Mouse (Mus musculus) embryonic facial prominence, embryonic 13.5 days (tissue): ENCODE results near the gene Natd1. TPM values are rescaled to one million over a fixed set of nuclear protein-coding genes. Genes with fewer than 3 reads are reported as not detected.

Experiments
- ATAC-seq: fragments of 200-750 bp; cut with Nextera tagmentation; 2 replicates; pipeline ENCODE4 v1.8.0; 2017; ENCODE audit warnings: low read depth; ENCODE audit not compliant: insufficient number of reproducible peaks, insufficient read depth, low FRiP score, low TSS enrichment
- H3K27ac ChIP-seq: fragments of 300-500 bp; sonication (generic); 2 replicates; pipeline ENCODE4 v1.5.1; 2015; ENCODE audit warnings: moderate library complexity, mild to moderate bottlenecking, inconsistent platforms
- H3K27me3 ChIP-seq: fragments of 300-500 bp; sonication (generic); 2 replicates; pipeline ENCODE4 v1.6.1; 2015; ENCODE audit warnings: mild to moderate bottlenecking, inconsistent platforms
- H3K36me3 ChIP-seq: fragments of 300-500 bp; sonication (generic); 2 replicates; pipeline ENCODE4 v1.6.1; 2015; ENCODE audit warnings: mild to moderate bottlenecking, inconsistent platforms
- H3K4me1 ChIP-seq: fragments of 300-500 bp; sonication (generic); 2 replicates; pipeline ENCODE4 v1.6.1; 2015; ENCODE audit warnings: inconsistent platforms
- H3K4me2 ChIP-seq: fragments of 300-500 bp; sonication (generic); 2 replicates; pipeline ENCODE4 v1.6.1; 2015; ENCODE audit warnings: moderate library complexity, mild to moderate bottlenecking, inconsistent platforms
- H3K4me3 ChIP-seq: fragments of 300-500 bp; sonication (generic); 2 replicates; pipeline ENCODE4 v1.5.1; 2015; ENCODE audit warnings: mild to moderate bottlenecking, inconsistent platforms
- H3K9ac ChIP-seq: fragments of 300-500 bp; sonication (generic); 2 replicates; pipeline ENCODE4 v1.6.1; 2015; ENCODE audit warnings: mild to moderate bottlenecking, inconsistent platforms
- H3K9me3 ChIP-seq: fragments of 300-500 bp; sonication (generic); 2 replicates; pipeline ENCODE4 v1.6.1; 2016; ENCODE audit warnings: inconsistent platforms
- WGBS: fragments of 180-500 bp; shearing (Covaris S2); methylation state at CpG from one replicate; pipeline ENCODE4 v1.1.7; 2015; ENCODE audit warnings: mixed read lengths; 5-methylcytosine and 5-hydroxymethylcytosine counted together
- polyA plus RNA-seq: library from polyadenylated mRNA; unstranded; fragments of >200 nt; fragmentation: Nextera tagmentation; extraction: Ambion mirVana; gene quantifications from 2 replicates; pipeline ENCODE4 v1.2.1, GENCODE M21; 2015

Natd1 gene
- polyA plus RNA-seq: 20.0 and 20.2 TPM in 2 replicates

- Histone ChIP-seq H3K9me3 (no peaks in the 10 kb centered on the region), H3K4me3 (peak within 1 kb of the TSS; percentile 92), H3K36me3 (0 out of 2 replicates have a peak, but pooled peaks cover 2% of the 10 kb centered on the region), H3K27ac (peak within 1 kb of the TSS; percentile 69), H3K27me3 (no peaks in the 10 kb centered on the region), H3K9ac (peak within 1 kb of the TSS; percentile 89), H3K4me1 (peaks cover 26% of the 10 kb centered on the region), H3K4me2 (peak within 1 kb of the TSS; percentile 89)
- ATAC-seq: no peak
- 33% methylated on average over 7 of the region's 7 CpGs for WGBS
Measured at GRCm38 (mm10) chr11:60914491-60914890, at the start of gene Natd1. Natd1 (minus strand) TSS chr11:60914750.

GRCm38 (mm10) chr11:60962709-60963108, 48.2 kb upstream of the Natd1 start:
- no peak for ATAC-seq
- no peak overlapping the region for H3K9ac ChIP-seq
- no peak overlapping the region for H3K4me2 ChIP-seq
- H3K36me3 ChIP-seq: no peaks in the 10 kb centered on the region
- no peaks in the 10 kb centered on the region for H3K27me3 ChIP-seq
- H3K4me3 ChIP-seq: no peak overlapping the region
- 84% methylated on average over 5 of the region's 5 CpGs for WGBS
- H3K4me1 ChIP-seq: peaks cover 14% of the 10 kb centered on the region
- no peak overlapping the region for H3K27ac ChIP-seq
- H3K9me3 ChIP-seq: no peaks in the 10 kb centered on the region

- no peaks in the 10 kb centered on the region for H3K27me3 ChIP-seq
- H3K27ac ChIP-seq: no peak overlapping the region
- no peak overlapping the region for H3K4me3 ChIP-seq
- H3K4me2 ChIP-seq: no peak overlapping the region
- 59% methylated on average over 1 of the region's 1 CpGs for WGBS
- 0 out of 2 replicates have a peak, but pooled peaks cover 1% of the 10 kb centered on the region for H3K4me1 ChIP-seq
- no peak for ATAC-seq
- no peaks in the 10 kb centered on the region for H3K36me3 ChIP-seq
- H3K9me3 ChIP-seq: no peaks in the 10 kb centered on the region
- H3K9ac ChIP-seq: no peak overlapping the region
Measured at GRCm38 (mm10) chr11:60961176-60961575, 46.6 kb upstream of the Natd1 start.

- no peak for ATAC-seq
- WGBS: 89% methylated on average over 4 of the region's 4 CpGs
Measured at GRCm38 (mm10) chr11:60958948-60959347, 44.4 kb upstream of the Natd1 start.

DNA sequence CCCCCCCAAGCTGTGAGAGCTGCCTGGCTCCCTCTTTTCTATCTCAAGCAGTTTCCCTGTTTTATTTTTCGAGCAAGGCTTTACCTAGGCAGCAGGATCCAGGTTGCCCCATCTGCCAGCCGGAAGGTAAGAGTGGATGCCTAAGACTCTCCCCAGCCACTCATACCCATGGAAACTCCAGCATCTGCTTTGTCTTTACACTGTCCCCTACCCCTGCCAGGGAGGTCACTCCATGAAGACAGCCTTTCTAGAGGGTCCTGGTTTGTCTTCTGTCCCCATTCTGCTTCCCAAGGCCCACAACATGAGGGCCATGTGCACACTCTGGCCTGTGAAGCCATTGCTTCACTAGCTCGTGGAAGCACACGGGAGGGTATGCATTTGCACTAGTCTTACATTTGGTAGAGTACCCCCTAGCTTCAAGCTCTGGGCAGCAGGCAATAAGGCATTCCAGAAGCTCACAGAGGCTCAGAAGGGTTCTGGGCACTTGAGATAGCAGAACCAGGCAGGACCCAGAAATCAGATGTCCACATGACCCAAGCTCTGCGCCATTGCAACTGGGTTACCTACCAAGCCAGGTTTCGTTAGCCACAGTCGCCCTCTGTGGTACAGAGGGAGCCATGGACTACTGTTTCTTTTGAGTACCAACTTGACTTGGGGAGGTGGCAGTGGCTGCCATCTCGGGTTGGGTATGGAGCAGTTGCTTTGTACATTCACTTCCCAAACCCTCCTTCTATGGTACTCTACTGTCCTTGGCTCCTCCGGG, 41.3 kb upstream of the Natd1 start:
- no peak overlapping the region for H3K4me3 ChIP-seq
- H3K4me2 ChIP-seq: no peak overlapping the region
- no peaks in the 10 kb centered on the region for H3K9me3 ChIP-seq
- no peak overlapping the region for H3K9ac ChIP-seq
- ATAC-seq: no peak
- no peak overlapping the region for H3K27ac ChIP-seq
- no peaks in the 10 kb centered on the region for H3K27me3 ChIP-seq
- peaks cover 24% of the 10 kb centered on the region for H3K36me3 ChIP-seq
- WGBS: 77% methylated on average over 9 of the region's 9 CpGs
- H3K4me1 ChIP-seq: 0 out of 2 replicates have a peak, but pooled peaks cover 6% of the 10 kb centered on the region

More at GRCm38 (mm10) chr11:60958948-60959347, 44.4 kb upstream of the Natd1 start:
- Histone ChIP-seq H3K4me3 (no peak overlapping the region), H3K9me3 (no peaks in the 10 kb centered on the region), H3K27me3 (no peaks in the 10 kb centered on the region), H3K4me2 (no peak overlapping the region), H3K4me1 (0 out of 2 replicates have a peak, but pooled peaks cover 4% of the 10 kb centered on the region), H3K36me3 (no peaks in the 10 kb centered on the region), H3K9ac (no peak overlapping the region), H3K27ac (no peak overlapping the region)

DNA sequence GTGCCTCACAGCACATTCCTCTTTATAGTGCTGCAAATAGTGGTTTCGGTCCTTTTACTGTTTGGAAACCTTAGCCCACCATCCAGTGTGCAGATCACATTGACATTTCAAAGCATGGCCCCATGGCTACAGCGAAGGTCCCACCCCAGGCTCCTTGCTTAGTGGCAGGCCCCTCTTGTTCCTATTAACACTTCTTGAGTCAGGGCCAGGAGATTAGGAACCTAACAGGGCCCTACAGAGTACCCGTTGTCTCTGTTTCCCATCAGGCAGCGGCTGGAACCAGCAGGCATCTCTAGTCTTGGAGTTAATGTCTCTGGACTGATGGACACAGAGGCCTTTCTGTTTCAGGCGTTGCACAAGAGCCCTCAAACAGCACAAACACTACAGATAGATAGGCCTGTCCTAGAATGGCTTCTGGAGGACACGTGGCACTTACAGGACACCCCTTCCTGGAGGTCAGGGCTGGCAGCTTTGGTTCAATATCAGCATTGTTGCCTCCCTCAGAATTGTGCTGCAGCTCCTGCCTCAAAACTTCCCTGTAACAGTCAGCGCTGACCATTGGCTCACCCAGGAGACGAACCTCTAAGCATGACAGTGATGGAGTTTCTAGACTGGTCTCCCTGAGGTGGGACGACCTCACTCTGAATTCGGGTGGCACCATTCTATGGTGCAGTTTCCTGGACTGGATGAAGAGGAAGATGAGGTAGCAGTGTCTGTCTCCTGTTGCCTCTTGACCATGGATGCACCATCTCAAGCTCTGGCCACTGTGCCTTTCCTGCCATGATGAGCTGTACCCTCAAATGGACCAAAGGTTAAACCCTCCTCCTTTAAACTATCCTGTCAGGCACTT, 39.9 kb upstream of the Natd1 start:
- Histone ChIP-seq H3K4me1 (0 out of 2 replicates have a peak, but pooled peaks cover 6% of the 10 kb centered on the region), H3K9me3 (no peaks in the 10 kb centered on the region), H3K27ac (no peak overlapping the region), H3K4me3 (no peak overlapping the region), H3K36me3 (peaks cover 33% of the 10 kb centered on the region), H3K27me3 (no peaks in the 10 kb centered on the region), H3K9ac (0 out of 2 replicates have a peak overlapping the region, but pooled peaks have one; percentile 17), H3K4me2 (peak overlapping the region; percentile 25; the same call in 1 of the 2 replicates)
- ATAC-seq: no peak
- WGBS: 67% methylated on average over 10 of the region's 10 CpGs

DNA sequence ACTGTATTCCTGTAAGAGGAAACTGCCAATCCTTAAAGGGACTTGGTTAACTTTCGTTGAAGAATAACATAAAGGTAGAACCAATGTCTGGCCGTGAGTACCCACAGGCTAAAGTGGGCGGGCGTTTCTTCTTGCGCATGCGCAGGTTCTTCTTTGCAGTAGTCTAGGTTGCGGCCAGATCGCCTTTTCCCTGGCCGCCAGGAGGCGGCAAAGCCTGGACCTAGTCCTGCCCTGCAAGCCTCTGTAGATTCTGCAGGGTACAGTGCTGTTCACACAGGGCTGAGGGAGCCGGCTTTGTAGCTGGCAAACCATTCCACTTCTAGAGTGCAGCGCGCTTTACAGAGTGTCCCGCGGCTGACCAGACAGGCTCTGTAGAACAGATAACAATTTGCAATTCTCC, 39.3 kb upstream of the Natd1 start:
- H3K36me3 ChIP-seq: peaks cover 40% of the 10 kb centered on the region
- no peaks in the 10 kb centered on the region for H3K27me3 ChIP-seq
- no peaks in the 10 kb centered on the region for H3K9me3 ChIP-seq
- 0 out of 2 replicates have a peak overlapping the region, but pooled peaks have one; percentile 17 for H3K9ac ChIP-seq
- peak overlapping the region; percentile 25; the same call in 1 of the 2 replicates for H3K4me2 ChIP-seq
- H3K4me3 ChIP-seq: no peak overlapping the region
- H3K27ac ChIP-seq: no peak overlapping the region
- peak; percentile 86 for ATAC-seq
- 5% methylated on average over 15 of the region's 15 CpGs for WGBS
- H3K4me1 ChIP-seq: 0 out of 2 replicates have a peak, but pooled peaks cover 6% of the 10 kb centered on the region

- no peak overlapping the region for H3K4me2 ChIP-seq
- no peaks in the 10 kb centered on the region for H3K9me3 ChIP-seq
- no peak overlapping the region for H3K9ac ChIP-seq
- no peaks in the 10 kb centered on the region for H3K27me3 ChIP-seq
- H3K4me1 ChIP-seq: 0 out of 2 replicates have a peak, but pooled peaks cover 6% of the 10 kb centered on the region
- no peak for ATAC-seq
- H3K4me3 ChIP-seq: no peak overlapping the region
- H3K36me3 ChIP-seq: peaks cover 48% of the 10 kb centered on the region
- no peak overlapping the region for H3K27ac ChIP-seq
- WGBS: 94% methylated on average over 6 of the region's 6 CpGs
Measured at GRCm38 (mm10) chr11:60952986-60953385, 38.4 kb upstream of the Natd1 start.

GRCm38 (mm10) chr11:60952362-60952761, 37.8 kb upstream of the Natd1 start:
- H3K36me3 ChIP-seq: peaks cover 54% of the 10 kb centered on the region
- WGBS: 95% methylated on average over 3 of the region's 3 CpGs
- H3K4me3 ChIP-seq: no peak overlapping the region
- ATAC-seq: no peak
- H3K27ac ChIP-seq: no peak overlapping the region
- no peaks in the 10 kb centered on the region for H3K9me3 ChIP-seq
- no peak overlapping the region for H3K9ac ChIP-seq
- H3K4me2 ChIP-seq: no peak overlapping the region
- H3K27me3 ChIP-seq: no peaks in the 10 kb centered on the region
- H3K4me1 ChIP-seq: 0 out of 2 replicates have a peak, but pooled peaks cover 6% of the 10 kb centered on the region

- Histone ChIP-seq H3K4me2 (no peak overlapping the region), H3K9ac (no peak overlapping the region), H3K4me3 (no peak overlapping the region), H3K36me3 (peaks cover 59% of the 10 kb centered on the region), H3K27me3 (no peaks in the 10 kb centered on the region), H3K9me3 (no peaks in the 10 kb centered on the region), H3K4me1 (0 out of 2 replicates have a peak, but pooled peaks cover 6% of the 10 kb centered on the region), H3K27ac (no peak overlapping the region)
- 89% methylated on average over 5 of the region's 5 CpGs for WGBS
- no peak for ATAC-seq
Measured at GRCm38 (mm10) chr11:60951896-60952295, 37.3 kb upstream of the Natd1 start.

DNA sequence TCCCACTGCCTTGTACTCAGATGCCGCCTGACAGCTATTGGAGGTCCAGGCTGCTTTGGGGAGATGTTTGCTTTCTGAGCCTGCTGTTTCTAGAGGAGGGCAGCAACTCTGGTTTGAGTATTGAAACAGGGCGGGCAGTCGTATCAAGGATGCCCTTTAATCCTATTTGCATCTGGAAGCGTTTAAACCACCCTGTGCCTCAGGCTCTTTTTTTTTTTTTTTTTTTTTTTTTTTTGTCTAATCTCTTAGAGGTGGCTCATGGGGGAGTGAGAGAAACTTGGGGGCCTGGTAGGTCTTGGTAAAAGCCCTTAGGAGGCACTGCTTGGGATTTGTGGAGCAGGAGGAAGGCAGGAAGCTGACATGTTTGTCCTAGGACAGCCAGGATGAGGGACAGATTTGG, 30.5 kb upstream of the Natd1 start:
- H3K4me1 ChIP-seq: peaks cover 19% of the 10 kb centered on the region
- no peak for ATAC-seq
- H3K9me3 ChIP-seq: no peaks in the 10 kb centered on the region
- H3K27me3 ChIP-seq: no peaks in the 10 kb centered on the region
- H3K4me2 ChIP-seq: no peak overlapping the region
- H3K27ac ChIP-seq: no peak overlapping the region; the same call in 1 of the 2 replicates
- WGBS: 21% methylated on average over 4 of the region's 4 CpGs
- H3K4me3 ChIP-seq: no peak overlapping the region
- 0 out of 2 replicates have a peak overlapping the region, but pooled peaks have one; percentile 33 for H3K9ac ChIP-seq
- H3K36me3 ChIP-seq: peaks cover 82% of the 10 kb centered on the region
